Mouse (Mus musculus) layer of hippocampus, adult 2 months (tissue): Measurements from ENCODE around the gene Yipf3. TPM values are rescaled to one million over a fixed set of nuclear protein-coding genes. Genes with fewer than 3 reads are reported as not detected.
A peak's percentile ranks its signal among the peaks of the same experiment; 100 is the strongest.

Source experiments
- DNase-seq, 2 experiments: peaks; one replicate each; pipeline ENCODE4 v3.0.0; 2022; ENCODE audit warnings: low spot score in 2 of 2
- H3K27ac ChIP-seq: fragments of 200-600 bp; 2 replicates; pipeline ENCODE4 v1.8.1; 2022
- H3K4me3 ChIP-seq: fragments of 200-600 bp; 2 replicates; pipeline ENCODE4 v1.8.1; 2022; ENCODE audit warnings: mild to moderate bottlenecking
- CTCF ChIP-seq: fragments of 200-600 bp; conservative IDR thresholded peaks from 2 replicates; pipeline ENCODE4 v1.8.1; 2022; ENCODE audit warnings: antibody characterized with exemption, mild to moderate bottlenecking, moderate library complexity
- total RNA-seq, 2 experiments: library from RNA; stranded (reverse); gene quantifications; 2 replicates each; pipeline ENCODE4 v1.2.3; 2021

Yipf3 gene
- total RNA-seq, 2 experiments from 2014 or later, result 80.3 to 95.2 TPM

- no peak for DNase-seq
- H3K4me3 ChIP-seq, result no peak overlapping the region
- TF ChIP-seq CTCF, result no peak
- no peak overlapping the region for H3K27ac ChIP-seq
These were observed 17.6 kb downstream of the Yipf3 start for GRCm38 (mm10) chr17:46265502-46265901.

- H3K27ac ChIP-seq, result no peak overlapping the region; the same call in 1 of the 2 replicates
- TF ChIP-seq CTCF, result peak; percentile 97
- H3K4me3 ChIP-seq, result no peak overlapping the region
- peak; percentile 83 to 94 for DNase-seq
These were observed 18.2 kb downstream of the Yipf3 start for GRCm38 (mm10) chr17:46265918-46266618.

GRCm38 (mm10) chr17:46266986-46267385 lies 19.1 kb downstream of the Yipf3 start:
- H3K27ac ChIP-seq, result 0 out of 2 replicates have a peak overlapping the region, but pooled peaks have one; percentile 28
- TF ChIP-seq CTCF, result no peak
- no peak for DNase-seq

GRCm38 (mm10) chr17:46267511-46267910 lies 19.6 kb downstream of the Yipf3 start:
- TF ChIP-seq CTCF, result no peak

More at GRCm38 (mm10) chr17:46266986-46267385, 19.1 kb downstream of the Yipf3 start:
- no peak overlapping the region for H3K4me3 ChIP-seq

GRCm38 (mm10) chr17:46268026-46268720 lies 20.3 kb downstream of the Yipf3 start:
- TF ChIP-seq CTCF, result no peak
- H3K4me3 ChIP-seq, result no peak overlapping the region
- no peak for DNase-seq
- H3K27ac ChIP-seq, result no peak overlapping the region

More at GRCm38 (mm10) chr17:46267511-46267910, 19.6 kb downstream of the Yipf3 start:
- no peak for DNase-seq
- H3K4me3 ChIP-seq, result no peak overlapping the region
- H3K27ac ChIP-seq, result 0 out of 2 replicates have a peak overlapping the region, but pooled peaks have one; percentile 28

- TF ChIP-seq CTCF, result no peak
- Histone ChIP-seq H3K4me3 (no peak overlapping the region), H3K27ac (peak overlapping the region; percentile 78)
- no peak for DNase-seq
These were observed 22.1 kb downstream of the Yipf3 start for GRCm38 (mm10) chr17:46269771-46270534.

- DNase-seq, result peak in 1 of 2 experiments; percentile 20
- peak overlapping the region; percentile 78 for H3K27ac ChIP-seq
- no peak for TF ChIP-seq CTCF
These were observed 24.2 kb downstream of the Yipf3 start for GRCm38 (mm10) chr17:46272058-46272457.

GRCm38 (mm10) chr17:46272675-46273074 lies 24.8 kb downstream of the Yipf3 start:
- DNase-seq, result no peak
- Histone ChIP-seq H3K4me3 (no peak overlapping the region), H3K27ac (peak overlapping the region; percentile 78)
- TF ChIP-seq CTCF, result no peak

More at GRCm38 (mm10) chr17:46272058-46272457, 24.2 kb downstream of the Yipf3 start:
- no peak overlapping the region for H3K4me3 ChIP-seq

GRCm38 (mm10) chr17:46273803-46274236 lies 25.9 kb downstream of the Yipf3 start:
- DNase-seq, result no peak
- no peak overlapping the region for H3K4me3 ChIP-seq
- no peak for TF ChIP-seq CTCF
- H3K27ac ChIP-seq, result peak overlapping the region; percentile 78; the same call in 1 of the 2 replicates

GRCm38 (mm10) chr17:46274465-46274864 lies 26.6 kb downstream of the Yipf3 start:
- DNase-seq, result no peak
- no peak for TF ChIP-seq CTCF
- no peak overlapping the region for H3K27ac ChIP-seq

GRCm38 (mm10) chr17:46275034-46275433 lies 27.2 kb downstream of the Yipf3 start:
- DNase-seq, result no peak
- no peak overlapping the region for H3K4me3 ChIP-seq
- H3K27ac ChIP-seq, result no peak overlapping the region
- TF ChIP-seq CTCF, result no peak

More at GRCm38 (mm10) chr17:46274465-46274864, 26.6 kb downstream of the Yipf3 start:
- no peak overlapping the region for H3K4me3 ChIP-seq

- no peak for DNase-seq
- H3K27ac ChIP-seq, result no peak overlapping the region
- no peak for TF ChIP-seq CTCF
- H3K4me3 ChIP-seq, result no peak overlapping the region
These were observed 27.6 kb downstream of the Yipf3 start for GRCm38 (mm10) chr17:46275506-46275905.
